Comparison of ENCODE assay signal across 18 mouse cellular contexts in genomic region chr3:137762213-137762884, GRCm38 (mm10).
DNase-seq lines count a peak whose midpoint lies in the region; ATAC-seq and TF ChIP-seq lines count a peak whose summit lies in the region.
"Had no signal": no experiment of that assay in that cellular context is flagged by ENCODE, and none has a peak within 500 bp of the region (broad histone marks: within the 10 kb centered on the region; RNA-seq: fewer than 3 reads in every experiment).

No protein-coding gene starts in this region.

- ATAC-seq in frontal cortex, adult (ENCODE audit: low TSS enrichment): peak; percentile 77
- ATAC-seq in liver, postnatal 0 days: no peak
- ATAC-seq in forebrain, embryonic 16.5 days: peak; percentile 55; the same call in 1 of the 2 replicates
- peak; percentile 82 for ATAC-seq in neural tube, embryonic 15.5 days (ENCODE audit: low FRiP score)

- 34% methylated on average over 14 of the region's 14 CpGs for WGBS in liver, postnatal 0 days (ENCODE audit: insufficient replicate concordance)
- 57% methylated on average over 14 of the region's 14 CpGs for WGBS in forebrain, embryonic 16.5 days
- 58% methylated on average over 14 of the region's 14 CpGs for WGBS in neural tube, embryonic 15.5 days

- no peaks in the 10 kb centered on the region for H3K4me1 ChIP-seq in liver, postnatal 0 days (ENCODE audit: insufficient read depth)
- H3K4me1 ChIP-seq in forebrain, embryonic 16.5 days (replicated peaks; ENCODE audit: control insufficient read depth, insufficient read depth, low read length): no peaks in the 10 kb centered on the region
- peaks cover 11% of the 10 kb centered on the region for H3K4me1 ChIP-seq in neural tube, embryonic 15.5 days
- H3K4me1 ChIP-seq: embryonic facial prominence, embryonic 12.5 days had no signal

- no peak for DNase-seq in frontal cortex, postnatal 25 days (ENCODE audit: low spot score in 2 of 2)
- DNase-seq in liver, postnatal 0 days: no peak
- DNase-seq in liver: no peak
- no peak for DNase-seq in ovary, adult 18-20 months (ENCODE audit: low spot score)
- DNase-seq in thymus, postnatal 0 days (ENCODE audit: low spot score): no peak
- DNase-seq: B cell, adult 2 months; cerebellum, adult 9-10 months; gastrocnemius, postnatal 36 days; heart, postnatal 14 days; left cerebral cortex, postnatal 4 days; lung, adult 2 months; retina, postnatal 1 day; spleen, adult 18-20 months had no signal

- H3K4me2 ChIP-seq in liver, postnatal 0 days (ENCODE audit: low read depth, low read length): peak overlapping the region; percentile 9; the same call in 1 of the 2 replicates
- no peak overlapping the region for H3K4me2 ChIP-seq in forebrain, embryonic 16.5 days (ENCODE audit: low read length)
- H3K4me2 ChIP-seq in neural tube, embryonic 15.5 days: peak overlapping the region; percentile 19
- H3K4me2 ChIP-seq: embryonic facial prominence, embryonic 12.5 days had no signal

- H3K4me3 ChIP-seq in liver, postnatal 0 days (ENCODE audit: low read depth, low read length): no peak overlapping the region
- no peak overlapping the region for H3K4me3 ChIP-seq in forebrain, embryonic 16.5 days (replicated peaks; ENCODE audit: low read length)
- H3K4me3 ChIP-seq in neural tube, embryonic 15.5 days (replicated peaks): no peak overlapping the region
- H3K4me3 ChIP-seq: embryonic facial prominence, embryonic 12.5 days had no signal

- no peak for TF ChIP-seq EP300 in liver, postnatal 0 days (IDR thresholded peaks at IDR 0.05; ENCODE audit: low read depth)

- no peak overlapping the region for H3K27ac ChIP-seq in liver, postnatal 0 days (ENCODE audit: low read depth)
- H3K27ac ChIP-seq in forebrain, embryonic 16.5 days (ENCODE audit: low read length): no peak overlapping the region
- peak overlapping the region; percentile 56; the same call in 1 of the 2 replicates for H3K27ac ChIP-seq in neural tube, embryonic 15.5 days (replicated peaks)
- H3K27ac ChIP-seq: embryonic facial prominence, embryonic 12.5 days had no signal

- H3K9ac ChIP-seq in liver, postnatal 0 days (replicated peaks): no peak overlapping the region
- no peak overlapping the region for H3K9ac ChIP-seq in forebrain, embryonic 16.5 days (replicated peaks; ENCODE audit: low read depth, low read length)
- H3K9ac ChIP-seq in neural tube, embryonic 15.5 days (replicated peaks): no peak overlapping the region
- H3K9ac ChIP-seq: embryonic facial prominence, embryonic 12.5 days had no signal

- TF ChIP-seq CTCF in liver, postnatal 0 days (IDR thresholded peaks at IDR 0.05; ENCODE audit: low read depth): no peak

- no peaks in the 10 kb centered on the region for H3K27me3 ChIP-seq in liver, postnatal 0 days (ENCODE audit: insufficient read depth, low read length)
- H3K27me3 ChIP-seq in forebrain, embryonic 16.5 days (replicated peaks; ENCODE audit: control insufficient read depth, insufficient read depth, low read length): no peaks in the 10 kb centered on the region
- H3K27me3 ChIP-seq in neural tube, embryonic 15.5 days (replicated peaks): no peaks in the 10 kb centered on the region
- H3K27me3 ChIP-seq: embryonic facial prominence, embryonic 12.5 days had no signal

- no peaks in the 10 kb centered on the region for H3K36me3 ChIP-seq in liver, postnatal 0 days (replicated peaks; ENCODE audit: insufficient read depth, low read length)
- no peaks in the 10 kb centered on the region for H3K36me3 ChIP-seq in forebrain, embryonic 16.5 days (ENCODE audit: control insufficient read depth, insufficient read depth)
- no peaks in the 10 kb centered on the region for H3K36me3 ChIP-seq in neural tube, embryonic 15.5 days
- H3K36me3 ChIP-seq: embryonic facial prominence, embryonic 12.5 days; G1E had no signal

- H3K9me3 ChIP-seq in liver, postnatal 0 days (ENCODE audit: low read length): no peaks in the 10 kb centered on the region
- no peaks in the 10 kb centered on the region for H3K9me3 ChIP-seq in forebrain, embryonic 16.5 days (ENCODE audit: control insufficient read depth, low read length)
- H3K9me3 ChIP-seq in neural tube, embryonic 15.5 days (replicated peaks): no peaks in the 10 kb centered on the region
- H3K9me3 ChIP-seq: embryonic facial prominence, embryonic 12.5 days; G1E had no signal
